Mouse (Mus musculus) midbrain, embryonic 11.5 days (tissue): ENCODE results near the gene Atf6b. TPM values are rescaled to one million over a fixed set of nuclear protein-coding genes. Genes with fewer than 3 reads are reported as not detected.

Source experiments
- ATAC-seq: fragments of 200-750 bp; cut with Nextera tagmentation; 2 replicates; pipeline ENCODE4 v1.8.0; 2017; ENCODE audit warnings: moderate TSS enrichment, moderate library complexity; ENCODE audit not compliant: low FRiP score
- DNase-seq: peaks from one replicate; pipeline ENCODE4 v3.0.0; 2015; ENCODE audit warnings: low spot score; ENCODE audit errors: missing footprints
- H3K27ac ChIP-seq: fragments of 300-500 bp; sonication (generic); 2 replicates; pipeline ENCODE4 v1.5.1; 2014; ENCODE audit warnings: low read depth, low read length
- H3K27me3 ChIP-seq: fragments of 300-500 bp; sonication (generic); 2 replicates; pipeline ENCODE4 v1.6.1; 2014; ENCODE audit warnings: mild to moderate bottlenecking, low read length, moderate library complexity, mixed read lengths; ENCODE audit not compliant: control insufficient read depth, insufficient read depth
- H3K36me3 ChIP-seq: fragments of 300-500 bp; sonication (generic); 2 replicates; pipeline ENCODE4 v1.6.1; 2014; ENCODE audit warnings: mild to moderate bottlenecking, low read length, moderate library complexity, mixed read lengths; ENCODE audit not compliant: control insufficient read depth, insufficient read depth
- H3K4me1 ChIP-seq: fragments of 300-500 bp; sonication (generic); 2 replicates; pipeline ENCODE4 v1.6.1; 2014; ENCODE audit warnings: low read length; ENCODE audit not compliant: control insufficient read depth, insufficient read depth
- H3K4me2 ChIP-seq: fragments of 300-500 bp; sonication (generic); 2 replicates; pipeline ENCODE4 v1.6.1; 2014; ENCODE audit warnings: mild to moderate bottlenecking, moderate library complexity
- H3K4me3 ChIP-seq: fragments of 300-500 bp; sonication (generic); 2 replicates; pipeline ENCODE4 v1.5.1; 2014; ENCODE audit warnings: low read depth, low read length
- H3K9ac ChIP-seq: fragments of 300-500 bp; sonication (generic); 2 replicates; pipeline ENCODE4 v1.6.1; 2014; ENCODE audit warnings: low read length
- H3K9me3 ChIP-seq: fragments of 300-500 bp; sonication (generic); 2 replicates; pipeline ENCODE4 v1.6.1; 2016; ENCODE audit warnings: low read length; ENCODE audit not compliant: control insufficient read depth
- WGBS: fragments of 180-500 bp; shearing (Covaris S2); extraction: QIAGEN DNeasy Blood & Tissue Kit; methylation state at CpG from one replicate; pipeline ENCODE4 v1.1.7; 2014; 5-methylcytosine and 5-hydroxymethylcytosine counted together
- polyA plus RNA-seq: library from polyadenylated mRNA; unstranded; fragments of >200 nt; fragmentation: Nextera tagmentation; extraction: Ambion mirVana; gene quantifications from 2 replicates; pipeline ENCODE4 v1.2.1, GENCODE M21; 2014

The Atf6b gene
- polyA plus RNA-seq, 1 experiment from 2014 or later = 77.6 TPM

DNA sequence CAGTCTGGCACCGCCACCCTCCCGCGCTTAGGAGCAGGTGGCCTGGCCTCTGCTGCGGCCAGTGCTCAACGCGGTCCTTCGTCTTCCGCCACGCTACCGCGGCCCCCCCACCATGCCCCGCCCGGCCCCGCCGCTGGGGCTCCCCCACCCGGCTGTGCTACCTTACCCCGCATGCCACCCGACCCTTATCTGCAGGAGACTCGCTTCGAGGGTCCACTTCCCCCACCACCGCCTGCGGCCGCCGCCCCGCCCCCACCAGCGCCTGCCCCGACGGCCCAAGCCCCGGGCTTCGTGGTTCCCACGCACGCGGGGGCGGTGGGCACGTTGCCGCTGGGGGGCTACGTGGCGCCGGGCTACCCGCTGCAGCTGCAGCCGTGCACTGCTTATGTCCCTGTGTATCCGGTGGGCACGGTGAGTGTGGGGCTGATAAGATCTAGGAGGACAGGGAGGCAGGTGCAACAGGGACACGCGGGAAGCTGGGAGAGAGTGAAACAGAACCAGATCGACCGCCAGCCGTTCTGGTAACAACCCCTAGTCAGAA is 16.1 kb upstream of the Atf6b start:
- H3K9me3 ChIP-seq = no peaks in the 10 kb centered on the region
- 0 out of 2 replicates have a peak overlapping the region, but pooled peaks have one; percentile 36 for H3K9ac ChIP-seq
- H3K27me3 ChIP-seq = peaks cover 26% of the 10 kb centered on the region
- DNase-seq (peak; percentile 87), ATAC-seq (no peak)
- peak overlapping the region; percentile 23 for H3K4me3 ChIP-seq
- 3% methylated on average over 48 of the region's 48 CpGs for WGBS
- peak overlapping the region; percentile 73 for H3K4me2 ChIP-seq
- no peaks in the 10 kb centered on the region for H3K36me3 ChIP-seq
- H3K4me1 ChIP-seq = peaks cover 47% of the 10 kb centered on the region
- H3K27ac ChIP-seq = no peak overlapping the region

DNA sequence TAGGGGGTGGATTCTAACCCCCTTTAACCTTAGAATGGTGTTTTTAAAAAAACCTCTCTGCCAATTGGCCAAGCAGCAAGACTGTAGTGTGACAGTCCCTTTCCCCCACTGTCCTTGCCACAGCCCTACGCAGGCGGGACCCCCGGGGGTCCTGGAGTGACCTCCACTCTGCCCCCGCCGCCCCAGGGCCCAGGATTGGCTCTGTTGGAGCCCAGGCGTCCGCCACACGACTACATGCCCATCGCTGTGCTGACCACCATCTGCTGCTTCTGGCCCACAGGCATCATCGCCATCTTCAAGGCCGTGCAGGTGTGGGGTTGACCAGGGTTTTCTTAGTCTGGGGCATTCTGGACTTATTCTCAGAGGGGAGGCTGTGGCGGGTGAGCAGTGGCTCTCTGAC is 15.3 kb upstream of the Atf6b start:
- Histone ChIP-seq H3K9ac (no peak overlapping the region), H3K27ac (no peak overlapping the region), H3K4me3 (peak overlapping the region; percentile 29), H3K4me2 (peak overlapping the region; percentile 56), H3K36me3 (no peaks in the 10 kb centered on the region), H3K9me3 (no peaks in the 10 kb centered on the region), H3K27me3 (peaks cover 26% of the 10 kb centered on the region), H3K4me1 (peaks cover 39% of the 10 kb centered on the region)
- DNase-seq = peak; percentile 86
- no peak for ATAC-seq
- 3% methylated on average over 12 of the region's 12 CpGs for WGBS

DNA sequence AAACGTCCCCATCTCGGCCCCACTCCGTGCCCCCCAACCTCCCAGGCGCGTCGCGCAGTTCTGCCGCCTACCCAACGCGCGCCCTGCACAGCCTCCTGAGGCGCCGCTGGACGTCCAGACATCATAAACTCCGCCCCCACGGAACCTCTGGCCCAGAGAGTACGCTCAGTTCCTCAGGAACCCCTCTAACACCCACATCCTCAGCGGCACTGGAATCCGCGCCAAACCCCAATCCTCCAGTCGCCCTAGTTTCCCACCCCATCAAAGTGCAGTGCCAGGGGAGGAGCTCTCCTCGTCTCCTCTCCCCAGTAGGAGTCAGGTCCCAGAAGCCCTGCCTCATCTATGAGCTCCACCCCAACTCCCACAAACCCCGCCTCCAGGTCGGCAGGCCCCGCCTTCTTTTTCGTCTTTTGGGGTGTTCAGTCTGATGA is 14.7 kb upstream of the Atf6b start:
- Histone ChIP-seq H3K27me3 (peaks cover 26% of the 10 kb centered on the region), H3K9me3 (no peaks in the 10 kb centered on the region), H3K4me2 (peak overlapping the region; percentile 56), H3K27ac (no peak overlapping the region), H3K9ac (peak overlapping the region; percentile 44), H3K36me3 (no peaks in the 10 kb centered on the region), H3K4me3 (peak overlapping the region; percentile 29), H3K4me1 (peaks cover 39% of the 10 kb centered on the region)
- 1% methylated on average over 26 of the region's 26 CpGs for WGBS
- ATAC-seq (0 out of 2 replicates have a peak, but pooled peaks have one; percentile 15), DNase-seq (peak; percentile 95)

DNA sequence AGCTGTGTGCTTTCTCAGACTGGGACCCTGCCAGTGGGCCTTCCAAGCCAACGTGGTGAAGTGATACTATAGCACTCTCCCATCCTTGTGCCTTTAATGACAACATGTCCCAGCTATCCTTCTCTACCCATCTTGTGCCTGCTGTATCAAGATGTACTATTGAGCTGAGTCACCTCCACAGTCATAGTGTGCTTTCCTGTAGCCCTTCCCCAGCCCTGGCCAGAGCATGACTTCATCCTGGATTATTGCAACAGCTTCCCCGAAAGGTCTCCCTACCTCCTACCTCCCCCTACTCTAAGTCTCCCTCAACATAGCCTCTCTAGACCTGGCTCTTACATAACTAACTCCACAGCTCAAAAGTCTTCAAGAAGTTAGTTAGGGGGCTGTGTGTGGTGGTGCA is 11.3 kb upstream of the Atf6b start:
- H3K4me2 ChIP-seq = no peak overlapping the region
- peaks cover 10% of the 10 kb centered on the region for H3K4me1 ChIP-seq
- WGBS = 72% methylated on average over 2 of the region's 2 CpGs
- ATAC-seq (no peak), DNase-seq (no peak)
- no peaks in the 10 kb centered on the region for H3K9me3 ChIP-seq
- no peak overlapping the region for H3K9ac ChIP-seq
- no peak overlapping the region for H3K4me3 ChIP-seq
- H3K27me3 ChIP-seq = peaks cover 16% of the 10 kb centered on the region
- H3K27ac ChIP-seq = no peak overlapping the region
- H3K36me3 ChIP-seq = no peaks in the 10 kb centered on the region

DNA sequence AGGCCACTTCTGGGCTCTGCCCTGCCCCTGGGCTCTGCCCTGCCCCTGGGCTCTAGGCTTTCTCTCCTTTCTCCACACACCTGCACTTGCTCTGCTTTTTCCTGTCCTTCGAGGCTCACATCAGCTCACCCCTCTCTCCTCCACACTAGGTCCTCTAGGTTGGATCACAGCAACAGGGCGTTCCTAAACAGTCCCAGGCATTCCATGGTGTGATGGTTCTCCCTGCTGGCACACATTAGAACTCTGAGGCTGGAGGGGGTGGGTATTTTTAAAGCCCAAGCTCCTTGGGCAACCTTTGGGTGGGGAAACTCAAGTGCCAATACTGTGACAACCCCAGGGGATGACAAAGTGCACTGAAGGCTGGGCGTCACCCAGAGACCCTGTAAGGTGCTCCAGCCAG is 9.5 kb upstream of the Atf6b start:
- 60% methylated on average over 3 of the region's 3 CpGs for WGBS
- Histone ChIP-seq H3K4me2 (no peak overlapping the region), H3K4me3 (no peak overlapping the region), H3K4me1 (peaks cover 7% of the 10 kb centered on the region), H3K9me3 (no peaks in the 10 kb centered on the region), H3K9ac (no peak overlapping the region), H3K27me3 (peaks cover under 1% of the 10 kb centered on the region; the same call in 1 of the 2 replicates), H3K36me3 (no peaks in the 10 kb centered on the region), H3K27ac (no peak overlapping the region)
- ATAC-seq (no peak), DNase-seq (no peak)

DNA sequence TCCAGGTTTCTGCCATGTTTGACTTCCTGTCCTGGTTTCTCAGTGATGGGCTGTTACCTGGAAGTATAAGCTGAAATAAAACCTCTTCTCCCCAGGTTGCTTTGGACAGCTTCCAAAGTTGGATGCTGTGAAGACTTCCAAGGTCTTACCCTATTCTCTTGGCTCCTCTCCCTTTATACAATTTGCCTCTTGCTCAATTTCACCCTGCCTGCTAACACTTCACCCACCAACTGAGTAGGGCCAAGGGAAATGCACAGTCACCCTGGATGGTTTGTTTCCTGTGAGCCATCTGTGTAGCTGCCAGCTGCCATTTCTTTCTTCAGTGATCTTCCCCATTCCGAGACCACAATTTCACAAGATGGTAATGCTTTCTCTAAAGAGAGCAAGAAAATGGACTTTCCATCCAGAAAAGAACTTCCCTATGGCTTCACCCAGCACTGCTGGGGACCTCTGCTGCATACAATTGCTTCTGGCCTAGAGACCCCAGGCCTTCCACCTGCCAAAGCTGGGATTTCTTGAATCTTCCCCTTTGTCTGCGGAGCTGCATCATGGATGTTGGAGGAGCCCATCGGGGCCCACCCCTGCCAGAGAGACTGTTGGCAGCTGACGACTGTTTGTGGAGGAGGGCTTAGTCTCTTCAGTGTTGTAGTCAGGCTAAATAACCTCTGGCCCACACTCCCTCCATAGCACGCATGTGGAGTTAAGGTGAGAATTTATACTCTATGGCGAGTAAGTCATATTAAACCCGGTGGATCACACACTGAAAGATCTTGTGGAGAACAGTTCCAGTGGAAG is 7.3 kb upstream of the Atf6b start:
- ATAC-seq (no peak), DNase-seq (no peak)
- peaks cover 7% of the 10 kb centered on the region for H3K4me1 ChIP-seq
- no peaks in the 10 kb centered on the region for H3K27me3 ChIP-seq
- H3K9ac ChIP-seq = no peak overlapping the region
- H3K36me3 ChIP-seq = no peaks in the 10 kb centered on the region
- no peaks in the 10 kb centered on the region for H3K9me3 ChIP-seq
- H3K27ac ChIP-seq = no peak overlapping the region
- 86% methylated on average over 7 of the region's 7 CpGs for WGBS
- H3K4me2 ChIP-seq = no peak overlapping the region
- H3K4me3 ChIP-seq = no peak overlapping the region

DNA sequence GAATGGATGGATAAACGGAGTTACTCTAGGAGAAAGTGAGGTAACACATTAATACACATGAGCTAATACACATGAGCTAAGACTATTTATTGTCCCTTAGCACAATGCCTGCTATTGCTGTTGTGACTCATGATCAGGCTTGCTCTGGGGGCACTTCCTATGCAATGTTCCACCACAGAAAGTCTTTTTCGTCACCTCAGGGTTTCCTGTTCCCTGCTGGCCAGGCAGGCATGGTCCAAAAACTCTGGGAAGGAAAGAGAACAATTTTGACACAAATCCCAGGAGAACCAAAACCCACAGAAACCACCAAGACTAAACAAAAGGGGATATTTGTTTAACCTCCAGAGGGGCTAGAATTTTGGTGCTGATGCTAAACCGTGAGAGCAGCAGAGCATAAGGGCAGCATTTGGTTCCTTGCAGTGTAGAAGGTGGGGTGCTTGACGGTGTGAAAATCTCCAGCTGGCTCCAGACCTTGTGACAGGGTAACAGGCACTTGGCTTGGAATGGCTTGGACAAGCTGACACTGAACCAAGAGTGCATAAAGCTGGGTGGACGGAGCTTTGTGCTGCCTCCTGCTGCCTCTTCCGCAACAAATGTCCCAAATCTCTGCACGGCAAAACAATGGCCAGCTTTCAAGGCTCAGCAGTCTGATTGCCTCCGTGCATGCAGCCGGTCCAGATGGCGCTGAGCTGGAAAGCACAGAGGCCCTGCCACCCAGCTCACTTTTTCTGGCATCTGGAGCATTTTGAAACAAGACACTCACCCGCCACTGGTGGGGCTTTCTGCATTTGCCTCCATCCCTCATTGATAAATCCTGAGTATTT is 6.0 kb upstream of the Atf6b start:
- Histone ChIP-seq H3K27me3 (no peaks in the 10 kb centered on the region), H3K4me3 (no peak overlapping the region), H3K4me2 (no peak overlapping the region; the same call in 1 of the 2 replicates), H3K9me3 (no peaks in the 10 kb centered on the region), H3K4me1 (peaks cover 14% of the 10 kb centered on the region), H3K27ac (peak overlapping the region; percentile 82), H3K9ac (peak overlapping the region; percentile 53), H3K36me3 (no peaks in the 10 kb centered on the region)
- ATAC-seq (peak; percentile 52), DNase-seq (peak; percentile 90)
- WGBS = 13% methylated on average over 11 of the region's 11 CpGs

DNA sequence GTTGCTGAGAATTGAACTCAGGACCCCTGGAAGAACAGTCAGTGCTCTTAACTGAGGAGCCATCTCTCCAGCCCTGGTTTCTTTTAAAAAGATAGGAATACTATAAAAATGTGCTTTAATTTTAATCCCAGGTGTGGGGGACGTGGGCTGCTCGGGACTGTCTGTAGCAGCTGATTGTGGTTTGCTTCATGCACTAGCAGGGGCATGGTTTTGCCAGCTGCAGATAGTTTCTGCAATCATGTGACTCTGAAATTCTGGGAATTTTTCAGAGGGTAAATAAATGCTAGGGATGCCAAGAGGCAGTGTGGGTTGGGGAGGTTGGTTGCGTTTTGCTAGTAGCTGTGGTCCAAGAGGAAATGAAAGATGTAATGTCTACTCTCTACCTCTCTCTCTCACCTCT is 5.0 kb upstream of the Atf6b start:
- H3K9me3 ChIP-seq = no peaks in the 10 kb centered on the region
- peaks cover 14% of the 10 kb centered on the region for H3K4me1 ChIP-seq
- no peaks in the 10 kb centered on the region for H3K36me3 ChIP-seq
- H3K4me2 ChIP-seq = no peak overlapping the region
- WGBS = 85% methylated on average over 3 of the region's 3 CpGs
- H3K27me3 ChIP-seq = no peaks in the 10 kb centered on the region
- ATAC-seq (no peak), DNase-seq (no peak)
- H3K9ac ChIP-seq = no peak overlapping the region
- H3K4me3 ChIP-seq = no peak overlapping the region
- H3K27ac ChIP-seq = peak overlapping the region; percentile 82

DNA sequence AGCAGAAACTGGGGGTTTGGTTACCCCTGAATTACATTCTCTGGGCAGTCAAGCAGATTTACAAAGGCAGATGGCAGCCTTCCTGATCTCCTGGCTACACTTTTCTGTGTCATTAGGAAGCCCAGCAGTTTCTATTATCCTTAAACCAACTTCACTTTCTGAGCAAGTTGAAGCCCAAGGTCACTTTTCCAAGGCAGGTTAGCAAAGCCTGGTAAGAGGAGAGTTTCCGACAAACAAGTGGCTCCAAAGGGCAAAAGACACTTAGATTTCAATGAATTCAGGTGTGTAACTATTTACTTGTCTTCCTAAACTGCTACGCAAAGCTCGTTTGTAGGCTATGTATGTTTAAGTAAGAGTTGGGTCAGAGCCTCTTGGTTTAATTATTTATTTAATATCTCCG is 3.6 kb upstream of the Atf6b start:
- Histone ChIP-seq H3K9ac (no peak overlapping the region), H3K36me3 (no peaks in the 10 kb centered on the region), H3K4me3 (no peak overlapping the region), H3K9me3 (no peaks in the 10 kb centered on the region), H3K27me3 (no peaks in the 10 kb centered on the region), H3K4me2 (no peak overlapping the region), H3K27ac (no peak overlapping the region), H3K4me1 (peaks cover 22% of the 10 kb centered on the region)
- ATAC-seq (no peak), DNase-seq (no peak)
- 90% methylated on average over 4 of the region's 4 CpGs for WGBS
